Mouse (Mus musculus) MEL (cell line): ENCODE results near the gene Gpam. TPM values are rescaled to one million over a fixed set of nuclear protein-coding genes. Genes with fewer than 3 reads are reported as not detected.

ENCODE experiments used
- DNase-seq: peaks from one replicate; pipeline ENCODE4 v3.0.0; 2011; ENCODE audit warnings: low read depth, low spot score
- H3K27ac ChIP-seq: 2 replicates; pipeline ENCODE4 v1.5.1; 2012; ENCODE audit warnings: low read depth, mild to moderate bottlenecking, control low read depth, low read length, moderate library complexity; ENCODE audit not compliant: control insufficient read depth
- H3K27me3 ChIP-seq, 2 experiments: fragments of 150-350 bp in 1 of 2; sonication (generic) in 1 of 2; 2 replicates each; pipeline ENCODE4 v1.6.1; 2012; ENCODE audit warnings: low read length in 2 of 2, mild to moderate bottlenecking in 2 of 2, improper control_type of control experiment in 1 of 2, moderate library complexity in 1 of 2; ENCODE audit not compliant: insufficient read depth in 2 of 2, control insufficient read depth in 1 of 2
- H3K36me3 ChIP-seq, 2 experiments: 2 replicates each; pipeline ENCODE4 v1.6.1; 2012 to 2014; ENCODE audit warnings: low read length in 2 of 2, improper control_type of control experiment in 1 of 2, inconsistent platforms in 1 of 2, mild to moderate bottlenecking in 1 of 2; ENCODE audit not compliant: insufficient read depth in 2 of 2, control insufficient read depth in 1 of 2
- H3K4me1 ChIP-seq, 2 experiments: fragments of 150-350 bp in 1 of 2; sonication (generic) in 1 of 2; 2 replicates each; pipeline ENCODE4 v1.6.1; 2012; ENCODE audit warnings: low read length in 2 of 2, improper control_type of control experiment in 1 of 2, mild to moderate bottlenecking in 1 of 2; ENCODE audit not compliant: insufficient read depth in 2 of 2, control insufficient read depth in 1 of 2
- H3K4me3 ChIP-seq, 2 experiments: fragments of 150-350 bp in 1 of 2; sonication (generic) in 1 of 2; 2 replicates each; pipeline ENCODE4 v1.5.1; 2012; ENCODE audit warnings: low read depth in 2 of 2, low read length in 2 of 2, mild to moderate bottlenecking in 2 of 2, moderate library complexity in 2 of 2, control low read depth in 1 of 2, improper control_type of control experiment in 1 of 2; ENCODE audit not compliant: control insufficient read depth in 1 of 2, insufficient read depth in 1 of 2
- H3K79me2 ChIP-seq: 2 replicates; pipeline ENCODE4 v1.6.1; 2012; ENCODE audit warnings: mild to moderate bottlenecking, low read length, moderate library complexity; ENCODE audit not compliant: control insufficient read depth, poor library complexity, insufficient read depth
- H3K9ac ChIP-seq: 2 replicates; pipeline ENCODE4 v1.6.1; 2012; ENCODE audit warnings: low read depth, mild to moderate bottlenecking, control low read depth, low read length, moderate library complexity; ENCODE audit not compliant: control insufficient read depth, poor library complexity, severe bottlenecking
- H3K9me3 ChIP-seq: fragments of 150-350 bp; sonication (generic); replicated peaks from 2 replicates; pipeline ENCODE4 v1.6.1; 2012; ENCODE audit warnings: mild to moderate bottlenecking, low read length, improper control_type of control experiment, moderate library complexity; ENCODE audit not compliant: insufficient read depth
- BHLHE40 ChIP-seq: IDR thresholded peaks from 2 replicates; pipeline ENCODE4 v1.6.1; 2012; ENCODE audit warnings: low read depth, mild to moderate bottlenecking, inconsistent platforms, low read length, improper control_type of control experiment, borderline replicate concordance
- CHD1 ChIP-seq: IDR thresholded peaks from 2 replicates; pipeline ENCODE4 v1.6.1; 2012; ENCODE audit warnings: low read depth, mild to moderate bottlenecking, inconsistent platforms, low read length, improper control_type of control experiment
- ELF1 ChIP-seq: IDR thresholded peaks from 2 replicates; pipeline ENCODE4 v1.6.1; 2014; ENCODE audit warnings: low read depth, mild to moderate bottlenecking, inconsistent platforms, low read length, improper control_type of control experiment, moderate library complexity
- EP300 ChIP-seq, 2 experiments: IDR thresholded peaks; 2 replicates each; pipeline ENCODE4 v1.6.1; 2011; ENCODE audit warnings: improper control_type of control experiment in 2 of 2, low read length in 2 of 2, low read depth in 1 of 2, mild to moderate bottlenecking in 1 of 2
- ETS1 ChIP-seq: IDR thresholded peaks from 2 replicates; pipeline ENCODE4 v1.6.1; 2012; ENCODE audit warnings: low read depth, mild to moderate bottlenecking, inconsistent platforms, low read length, improper control_type of control experiment, moderate library complexity
- GABPA ChIP-seq: IDR thresholded peaks from 2 replicates; pipeline ENCODE4 v1.6.1; 2012; ENCODE audit warnings: low read depth, mild to moderate bottlenecking, inconsistent platforms, low read length, improper control_type of control experiment, moderate library complexity
- GATA1 ChIP-seq: IDR thresholded peaks from 2 replicates; pipeline ENCODE4 v1.6.1; 2011; ENCODE audit warnings: low read depth, low read length, improper control_type of control experiment
- HCFC1 ChIP-seq: IDR thresholded peaks from 2 replicates; pipeline ENCODE4 v1.6.1; 2012; ENCODE audit warnings: low read depth, mild to moderate bottlenecking, inconsistent platforms, low read length, improper control_type of control experiment, moderate library complexity
- MAFK ChIP-seq: IDR thresholded peaks from 2 replicates; pipeline ENCODE4 v1.6.1; 2011; ENCODE audit warnings: low read depth, mild to moderate bottlenecking, low read length, improper control_type of control experiment, borderline replicate concordance
- MAX ChIP-seq: IDR thresholded peaks from 2 replicates; pipeline ENCODE4 v1.6.1; 2011; ENCODE audit warnings: low read length, improper control_type of control experiment
- MYB ChIP-seq: IDR thresholded peaks from 2 replicates; pipeline ENCODE4 v1.6.1; 2011; ENCODE audit warnings: mild to moderate bottlenecking, low read depth, low read length, improper control_type of control experiment
- NELFE ChIP-seq: IDR thresholded peaks from 2 replicates; pipeline ENCODE4 v1.6.1; 2011; ENCODE audit warnings: low read depth, low read length, improper control_type of control experiment
- NRF1 ChIP-seq: IDR thresholded peaks from 2 replicates; pipeline ENCODE4 v1.6.1; 2014; ENCODE audit warnings: low read depth, mild to moderate bottlenecking, inconsistent platforms, low read length, improper control_type of control experiment, moderate library complexity; ENCODE audit not compliant: poor library complexity, insufficient read depth, severe bottlenecking
- POLR2A ChIP-seq, 2 experiments: IDR thresholded peaks; 2 replicates each; pipeline ENCODE4 v1.6.1; 2011 to 2012; ENCODE audit warnings: low read length in 2 of 2, mild to moderate bottlenecking in 2 of 2, control low read depth in 1 of 2, improper control_type of control experiment in 1 of 2, low read depth in 1 of 2, moderate library complexity in 1 of 2; ENCODE audit not compliant: control insufficient read depth in 1 of 2, insufficient read depth in 1 of 2, poor library complexity in 1 of 2
- POLR2AphosphoS2 ChIP-seq: IDR thresholded peaks from 2 replicates; pipeline ENCODE4 v1.6.1; 2011; ENCODE audit warnings: low read length, improper control_type of control experiment
- RAD21 ChIP-seq: IDR thresholded peaks from 2 replicates; pipeline ENCODE4 v1.6.1; 2011; ENCODE audit warnings: mild to moderate bottlenecking, low read depth, low read length, improper control_type of control experiment
- RCOR1 ChIP-seq: IDR thresholded peaks from 2 replicates; pipeline ENCODE4 v1.6.1; 2012; ENCODE audit warnings: low read depth, mild to moderate bottlenecking, inconsistent platforms, low read length, improper control_type of control experiment
- SIN3A ChIP-seq: IDR thresholded peaks from 2 replicates; pipeline ENCODE4 v1.6.1; 2012; ENCODE audit warnings: low read length, improper control_type of control experiment, inconsistent platforms
- SMC3 ChIP-seq: IDR thresholded peaks from 2 replicates; pipeline ENCODE4 v1.6.1; 2011; ENCODE audit warnings: low read depth, low read length, improper control_type of control experiment
- TAL1 ChIP-seq: IDR thresholded peaks from 2 replicates; pipeline ENCODE4 v1.6.1; 2012; ENCODE audit warnings: mild to moderate bottlenecking, inconsistent platforms, low read length, moderate library complexity, mixed read lengths
- TBP ChIP-seq: IDR thresholded peaks from 2 replicates; pipeline ENCODE4 v1.8.0; 2011; ENCODE audit warnings: low read depth, low read length, improper control_type of control experiment
- TCF12 ChIP-seq: IDR thresholded peaks from 2 replicates; pipeline ENCODE4 v1.6.1; 2014; ENCODE audit warnings: low read depth, mild to moderate bottlenecking, inconsistent platforms, low read length, improper control_type of control experiment, moderate library complexity
- USF2 ChIP-seq, 2 experiments: IDR thresholded peaks; 2 replicates each; pipeline ENCODE4 v1.6.1; 2011 to 2012; ENCODE audit warnings: improper control_type of control experiment in 2 of 2, low read length in 2 of 2, borderline replicate concordance in 1 of 2, inconsistent platforms in 1 of 2, low read depth in 1 of 2, mild to moderate bottlenecking in 1 of 2; ENCODE audit not compliant: insufficient read depth in 1 of 2
- ZC3H11A ChIP-seq: IDR thresholded peaks from 2 replicates; pipeline ENCODE4 v1.6.1; 2012; ENCODE audit warnings: low read depth, mild to moderate bottlenecking, inconsistent platforms, low read length, improper control_type of control experiment
- ZMIZ1 ChIP-seq: IDR thresholded peaks from 2 replicates; pipeline ENCODE4 v1.6.1; 2012; ENCODE audit warnings: low read depth, mild to moderate bottlenecking, inconsistent platforms, low read length, improper control_type of control experiment, moderate library complexity
- polyA plus RNA-seq, 2 experiments: library from polyadenylated mRNA; stranded (reverse) in 1 of 2; unstranded in 1 of 2; fragments of >175 nt in 1 of 2; fragments of >200 nt in 1 of 2; gene quantifications; 2 replicates each; pipeline versions ENCODE4 v1.2.1 to v1.2.4; 2012; ENCODE audit warnings: low replicate concordance in 2 of 2, low read depth in 1 of 2; ENCODE audit not compliant: insufficient read length in 2 of 2, insufficient read depth in 1 of 2, missing spikeins in 1 of 2
- total RNA-seq: library from RNA; depleted of rRNA; stranded (reverse); fragments of 300-350 nt; gene quantifications from 2 replicates; pipeline ENCODE4 v1.2.3, GENCODE M21; 2012

The Gpam gene
- total and polyA plus RNA-seq, 3 experiments, result 26.2 to 327 (median 37.1) TPM

DNA sequence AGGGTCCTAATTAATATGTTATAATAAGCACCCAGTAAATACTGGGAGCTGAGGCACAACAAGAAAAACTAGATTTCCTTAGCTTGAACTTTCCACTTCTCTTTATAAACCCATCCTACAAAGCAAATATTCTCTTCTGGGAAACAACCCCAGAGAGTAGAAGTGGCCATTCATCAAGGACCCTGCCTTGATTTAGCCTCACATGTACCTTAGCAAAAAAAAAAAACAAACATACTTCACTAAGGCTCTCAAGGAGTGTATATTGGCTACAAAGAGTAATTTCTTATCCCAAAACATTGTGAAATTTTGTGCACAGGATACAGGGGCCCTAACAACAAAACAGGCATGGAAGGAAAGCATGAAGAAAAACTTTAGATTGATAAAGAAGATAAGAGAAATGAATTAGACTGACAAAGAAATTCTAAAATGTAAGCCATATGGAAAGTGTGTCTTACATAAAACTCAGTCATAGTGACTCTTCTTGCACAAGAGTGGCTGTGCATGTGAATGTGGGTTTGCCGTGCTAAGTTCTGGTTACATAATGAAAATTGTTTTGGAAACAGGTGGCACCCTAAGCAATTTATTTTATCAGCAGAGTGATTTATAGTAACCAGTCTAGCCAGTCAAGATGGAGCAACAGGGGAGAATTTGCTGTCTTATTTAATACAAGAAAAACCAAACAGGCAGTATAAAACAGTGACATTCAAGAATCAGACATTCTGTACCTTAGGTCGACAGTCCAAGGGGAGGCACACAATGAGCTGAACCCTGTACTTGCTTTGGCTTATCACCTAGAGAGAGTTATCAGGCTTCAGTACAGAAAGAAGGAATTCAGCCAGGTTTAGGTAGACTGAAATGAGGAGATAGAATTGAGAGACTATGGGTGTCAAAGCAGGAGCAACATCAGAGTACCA lies 26.6 kb downstream of the Gpam start:
- TF ChIP-seq HCFC1 (no peak), SIN3A (no peak), POLR2A (IDR thresholded peaks at IDR 0.05; ENCODE audit: control insufficient read depth in 1 of 2, insufficient read depth in 1 of 2, low read depth in 1 of 2, low read length in 2 of 2, poor library complexity in 1 of 2) (no peak), ZC3H11A (no peak), MAFK (no peak), EP300 (IDR thresholded peaks at IDR 0.05; ENCODE audit: low read depth in 1 of 2, low read length in 2 of 2) (no peak), SMC3 (no peak), NELFE (no peak)
- no peak overlapping the region for H3K27ac ChIP-seq

DNA sequence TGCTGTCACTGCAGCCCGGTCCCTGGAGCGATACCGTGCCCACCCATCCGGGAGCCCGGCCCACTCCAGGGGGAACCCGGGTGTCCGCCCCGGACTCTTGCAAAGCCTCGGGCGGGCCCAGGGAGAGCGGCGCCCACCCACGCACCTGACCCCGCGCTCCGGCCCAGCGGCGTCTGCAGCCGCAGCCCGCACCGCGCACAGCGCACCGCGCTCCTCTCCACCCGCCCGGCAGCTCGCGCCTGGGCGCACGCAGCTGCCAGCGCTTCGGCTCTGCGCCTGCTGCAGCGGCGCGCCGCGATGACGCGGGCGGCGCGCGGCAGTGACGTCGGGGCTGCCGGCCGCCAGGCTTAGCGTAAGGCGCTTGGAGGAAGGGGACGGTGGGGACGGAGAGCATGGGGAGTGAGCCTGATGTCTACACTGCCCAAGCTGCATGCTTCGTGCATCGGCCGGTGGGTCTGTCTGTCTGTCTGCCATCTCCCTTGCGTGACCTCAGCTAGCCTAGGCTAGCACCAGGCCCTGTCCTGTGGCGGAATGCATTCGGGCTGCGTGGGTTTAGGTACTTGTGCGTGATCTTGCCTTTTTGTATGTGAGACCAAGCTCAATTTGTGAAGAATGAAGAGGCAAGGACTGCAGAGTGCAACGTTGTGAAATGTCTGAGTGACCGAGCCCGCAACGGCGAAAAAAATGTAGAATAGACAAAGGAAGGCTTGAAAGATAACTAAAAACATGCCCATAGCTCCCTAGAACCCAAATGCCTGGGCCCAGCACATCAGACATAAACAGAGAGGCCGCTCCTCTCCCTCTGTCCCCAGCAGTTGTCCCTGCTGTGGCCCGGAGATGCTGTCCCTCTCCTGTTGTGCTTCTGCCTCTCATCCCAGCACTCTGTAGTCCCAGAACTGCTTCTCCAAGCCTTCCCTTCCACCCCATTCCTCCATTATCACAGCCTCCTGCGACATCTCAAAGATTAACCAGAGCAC lies 27.6 kb downstream of the Gpam start:
- H3K27me3 ChIP-seq, result peaks cover 5 to 6% of the 10 kb centered on the region in 2 experiments; a peak in 3 of 4 replicates
- H3K27ac ChIP-seq, result 0 out of 2 replicates have a peak overlapping the region, but pooled peaks have one; percentile 18
- H3K36me3 ChIP-seq, result peaks cover 0 to 11% of the 10 kb centered on the region in 2 experiments; a peak in 2 of 4 replicates
- peaks cover 2 to 7% of the 10 kb centered on the region in 2 experiments; a peak in 3 of 4 replicates for H3K4me1 ChIP-seq
- H3K9me3 ChIP-seq, result no peaks in the 10 kb centered on the region
- peak overlapping the region; percentile 83 for H3K9ac ChIP-seq
- DNase-seq, result peak; percentile 93
- peaks cover 14% of the 10 kb centered on the region for H3K79me2 ChIP-seq
- peak overlapping the region; percentile 89 to 96 for H3K4me3 ChIP-seq
- no peak for TF ChIP-seq RCOR1
- no peak; the same call in 1 of the 2 replicates for TF ChIP-seq SMC3
- peak; percentile 54; the same call in 1 of the 2 replicates for TF ChIP-seq GABPA
- TF ChIP-seq CHD1, result no peak; the same call in 1 of the 2 replicates
- TF ChIP-seq GATA1, result no peak
- peak; percentile 78 for TF ChIP-seq TBP
- peak; percentile 83; the same call in 1 of the 2 replicates for TF ChIP-seq POLR2AphosphoS2
- TF ChIP-seq RAD21, result no peak
- TF ChIP-seq TCF12, result peak; percentile 62
- TF ChIP-seq USF2 (IDR thresholded peaks at IDR 0.05; ENCODE audit: borderline replicate concordance in 1 of 2, insufficient read depth in 1 of 2, low read depth in 1 of 2, low read length in 2 of 2), result no peak
- no peak for TF ChIP-seq BHLHE40
- TF ChIP-seq ELF1, result peak; percentile 65
- no peak for TF ChIP-seq TAL1
- no peak for TF ChIP-seq ETS1
- no peak for TF ChIP-seq MYB
- peak; percentile 81 for TF ChIP-seq MAX
- peak; percentile 83 for TF ChIP-seq ZMIZ1
- 0 out of 4 replicates have a peak, but pooled peaks of 1 of the 2 experiments have one; percentile 9 for TF ChIP-seq EP300 (IDR thresholded peaks at IDR 0.05; ENCODE audit: low read depth in 1 of 2, low read length in 2 of 2)
- peak; percentile 62; the same call in 1 of the 2 replicates for TF ChIP-seq NRF1
- TF ChIP-seq SIN3A, result peak; percentile 95
- peak; percentile 96 for TF ChIP-seq NELFE

More for the DNA sequence above, 26.6 kb downstream of the Gpam start:
- Histone ChIP-seq H3K79me2 (peaks cover 14% of the 10 kb centered on the region), H3K27me3 (peaks cover 5 to 6% of the 10 kb centered on the region in 2 experiments; a peak in 3 of 4 replicates), H3K4me1 (peaks cover 2 to 7% of the 10 kb centered on the region in 2 experiments; a peak in 3 of 4 replicates), H3K9me3 (no peaks in the 10 kb centered on the region), H3K36me3 (peaks cover 0 to 11% of the 10 kb centered on the region in 2 experiments; a peak in 2 of 4 replicates), H3K9ac (peak overlapping the region; percentile 83), H3K4me3 (peak overlapping the region; percentile 89 to 96)
- no peak for DNase-seq
